23 mouse cellular contexts compared by ENCODE assay signal in the genomic region with DNA sequence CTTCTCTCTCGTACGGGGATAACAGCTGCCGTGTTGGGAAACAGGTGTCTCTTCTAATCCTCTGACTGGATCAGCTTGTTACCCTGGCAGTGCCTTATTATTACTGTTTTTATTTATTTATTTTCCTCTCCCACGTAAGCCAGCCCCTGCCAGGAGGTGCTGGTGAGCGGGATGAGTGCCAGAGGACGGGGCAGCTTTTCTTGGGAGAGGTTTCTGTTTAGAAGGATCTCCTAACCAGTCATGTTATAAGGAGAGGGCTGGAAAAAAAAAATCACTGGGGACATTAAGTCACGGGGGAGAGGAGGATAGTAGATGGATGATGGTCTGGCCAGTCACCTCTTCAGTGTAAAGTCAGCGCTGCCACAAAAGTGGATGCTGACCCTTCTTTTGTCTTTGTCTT. TPM values are rescaled to one million over a fixed set of nuclear protein-coding genes. Genes with fewer than 3 reads are reported as not detected.
DNase-seq lines count a peak whose midpoint lies in the region; ATAC-seq and TF ChIP-seq lines count a peak whose summit lies in the region.
"Had no signal": no experiment of that assay in that cellular context is flagged by ENCODE, and none has a peak within 500 bp of the region (broad histone marks: within the 10 kb centered on the region; RNA-seq: fewer than 3 reads in every experiment).

No protein-coding gene starts in this region.

- H3K79me2 ChIP-seq in myocyte (ENCODE audit: control insufficient read depth, insufficient read depth): peaks cover 70% of the 10 kb centered on the region

- no peaks in the 10 kb centered on the region for H3K27me3 ChIP-seq in forebrain, postnatal 0 days (ENCODE audit: insufficient read depth, low read length)
- no peaks in the 10 kb centered on the region for H3K27me3 ChIP-seq in forebrain, embryonic 15.5 days
- H3K27me3 ChIP-seq in hindbrain, postnatal 0 days (ENCODE audit: insufficient read depth, low read length): no peaks in the 10 kb centered on the region
- H3K27me3 ChIP-seq in hindbrain, embryonic 13.5 days: no peaks in the 10 kb centered on the region
- no peaks in the 10 kb centered on the region for H3K27me3 ChIP-seq in myocyte (ENCODE audit: control insufficient read depth, insufficient read depth, insufficient read length)
- H3K27me3 ChIP-seq: forebrain, embryonic 13.5 days; heart, embryonic 13.5 days; hindbrain, embryonic 15.5 days; intestine, embryonic 15.5 days had no signal

- no peak overlapping the region for H3K9ac ChIP-seq in forebrain, postnatal 0 days
- no peak overlapping the region for H3K9ac ChIP-seq in forebrain, embryonic 15.5 days (replicated peaks)
- H3K9ac ChIP-seq in hindbrain, postnatal 0 days (replicated peaks; ENCODE audit: low read length): no peak overlapping the region
- no peak overlapping the region for H3K9ac ChIP-seq in hindbrain, embryonic 13.5 days
- H3K9ac ChIP-seq: forebrain, embryonic 13.5 days; heart, embryonic 13.5 days; hindbrain, embryonic 15.5 days; intestine, embryonic 15.5 days had no signal

- TF ChIP-seq POLR2A in cortical plate, adult 2 months (IDR thresholded peaks at IDR 0.05; ENCODE audit: extremely low read depth, insufficient read depth, low read length): no peak
- TF ChIP-seq POLR2A in myocyte (IDR thresholded peaks at IDR 0.05; ENCODE audit: insufficient read length, low read depth): no peak

- H3K4me2 ChIP-seq in forebrain, postnatal 0 days (ENCODE audit: low read depth): no peak overlapping the region
- no peak overlapping the region for H3K4me2 ChIP-seq in forebrain, embryonic 15.5 days (replicated peaks)
- H3K4me2 ChIP-seq in hindbrain, postnatal 0 days (ENCODE audit: low read depth, low read length): no peak overlapping the region
- no peak overlapping the region for H3K4me2 ChIP-seq in hindbrain, embryonic 13.5 days
- H3K4me2 ChIP-seq in myocyte (ENCODE audit: low read depth): no peak overlapping the region
- H3K4me2 ChIP-seq: forebrain, embryonic 13.5 days; heart, embryonic 13.5 days; hindbrain, embryonic 15.5 days; intestine, embryonic 15.5 days had no signal

- no peak for DNase-seq in forebrain, postnatal 0 days
- DNase-seq in hindbrain, postnatal 0 days (ENCODE audit: low spot score): peak; percentile 31
- DNase-seq: adrenal gland, adult 2 months; adrenal gland, postnatal 14 days; cerebellum, adult 18-20 months; cerebellum, adult 9-10 months; cerebellum, postnatal 36 days; gastrocnemius, postnatal 14 days; heart, adult 18-20 months; heart, postnatal 14 days; heart, postnatal 4 days; kidney, adult 11 months had no signal

- H3K27ac ChIP-seq in forebrain, postnatal 0 days (ENCODE audit: low read depth, low read length): no peak overlapping the region
- no peak overlapping the region for H3K27ac ChIP-seq in forebrain, embryonic 15.5 days (replicated peaks)
- H3K27ac ChIP-seq in hindbrain, postnatal 0 days: no peak overlapping the region
- H3K27ac ChIP-seq in hindbrain, embryonic 13.5 days: no peak overlapping the region
- no peak overlapping the region for H3K27ac ChIP-seq in cortical plate, adult 2 months (ENCODE audit: insufficient read depth, low read length)
- H3K27ac ChIP-seq: forebrain, embryonic 10.5 days; forebrain, embryonic 13.5 days; heart, embryonic 10.5 days; heart, embryonic 13.5 days; hindbrain, embryonic 15.5 days; intestine, embryonic 15.5 days had no signal

- H3K4me1 ChIP-seq in forebrain, postnatal 0 days (ENCODE audit: insufficient read depth): no peaks in the 10 kb centered on the region
- H3K4me1 ChIP-seq in forebrain, embryonic 15.5 days: 0 out of 2 replicates have a peak, but pooled peaks cover 4% of the 10 kb centered on the region
- H3K4me1 ChIP-seq in hindbrain, postnatal 0 days (ENCODE audit: insufficient read depth, low read length): no peaks in the 10 kb centered on the region
- H3K4me1 ChIP-seq in hindbrain, embryonic 13.5 days (replicated peaks): peaks cover 20% of the 10 kb centered on the region
- 0 out of 2 replicates have a peak, but pooled peaks cover 1% of the 10 kb centered on the region for H3K4me1 ChIP-seq in cortical plate, adult 2 months (ENCODE audit: control insufficient read depth, insufficient read depth, low read length)

- H3K9me3 ChIP-seq in forebrain, postnatal 0 days (ENCODE audit: low read length): no peaks in the 10 kb centered on the region
- no peaks in the 10 kb centered on the region for H3K9me3 ChIP-seq in forebrain, embryonic 15.5 days
- no peaks in the 10 kb centered on the region for H3K9me3 ChIP-seq in hindbrain, postnatal 0 days (ENCODE audit: low read length)
- H3K9me3 ChIP-seq in hindbrain, embryonic 13.5 days: no peaks in the 10 kb centered on the region
- H3K9me3 ChIP-seq: forebrain, embryonic 13.5 days; heart, embryonic 10.5 days; heart, embryonic 13.5 days; hindbrain, embryonic 15.5 days; intestine, embryonic 15.5 days had no signal

- no peak for TF ChIP-seq CTCF in forebrain, postnatal 0 days (IDR thresholded peaks at IDR 0.05; ENCODE audit: low read depth)
- no peak for TF ChIP-seq CTCF in hindbrain, postnatal 0 days (IDR thresholded peaks at IDR 0.05; ENCODE audit: low read depth)
- no peak for TF ChIP-seq CTCF in cortical plate, adult 2 months (IDR thresholded peaks at IDR 0.05; ENCODE audit: extremely low read depth, insufficient read depth, low read length)

- ATAC-seq in forebrain, postnatal 0 days: 0 out of 2 replicates have a peak, but pooled peaks have one; percentile 23
- no peak for ATAC-seq in forebrain, embryonic 15.5 days (replicated peaks)
- ATAC-seq in hindbrain, postnatal 0 days: no peak
- no peak for ATAC-seq in hindbrain, embryonic 13.5 days (ENCODE audit: low FRiP score)
- ATAC-seq: CD4-positive, CD25-positive, alpha-beta regulatory T cell, adult 4 months; forebrain, embryonic 13.5 days; intestine, embryonic 15.5 days had no signal

- WGBS in forebrain, postnatal 0 days: 70% methylated on average over 8 of the region's 8 CpGs
- 71% methylated on average over 8 of the region's 8 CpGs for WGBS in forebrain, embryonic 15.5 days
- WGBS in hindbrain, postnatal 0 days: 74% methylated on average over 8 of the region's 8 CpGs
- 83% methylated on average over 8 of the region's 8 CpGs for WGBS in hindbrain, embryonic 13.5 days

- no peak overlapping the region for H3ac ChIP-seq in myocyte (ENCODE audit: control insufficient read depth, insufficient read length)

- no peaks in the 10 kb centered on the region for H3K36me3 ChIP-seq in forebrain, postnatal 0 days (ENCODE audit: insufficient read depth)
- H3K36me3 ChIP-seq in forebrain, embryonic 15.5 days: no peaks in the 10 kb centered on the region
- no peaks in the 10 kb centered on the region for H3K36me3 ChIP-seq in hindbrain, postnatal 0 days (ENCODE audit: insufficient read depth, low read length)
- no peaks in the 10 kb centered on the region for H3K36me3 ChIP-seq in hindbrain, embryonic 13.5 days
- H3K36me3 ChIP-seq in myocyte (ENCODE audit: control insufficient read depth, insufficient read depth): no peaks in the 10 kb centered on the region
- H3K36me3 ChIP-seq: heart, embryonic 10.5 days; hindbrain, embryonic 15.5 days; intestine, embryonic 15.5 days had no signal

- no peak overlapping the region for H3K4me3 ChIP-seq in forebrain, postnatal 0 days (ENCODE audit: low read depth, low read length)
- no peak overlapping the region for H3K4me3 ChIP-seq in forebrain, embryonic 15.5 days
- H3K4me3 ChIP-seq in hindbrain, postnatal 0 days (ENCODE audit: low read length): no peak overlapping the region
- no peak overlapping the region for H3K4me3 ChIP-seq in hindbrain, embryonic 13.5 days
- H3K4me3 ChIP-seq in cortical plate, adult 2 months (ENCODE audit: insufficient read depth, low read length): peak overlapping the region; percentile 19; the same call in 1 of the 2 replicates
- no peak overlapping the region for H3K4me3 ChIP-seq in myocyte
- H3K4me3 ChIP-seq: forebrain, embryonic 10.5 days; forebrain, embryonic 13.5 days; heart, embryonic 10.5 days; heart, embryonic 13.5 days; hindbrain, embryonic 15.5 days; intestine, embryonic 15.5 days had no signal

TF ChIP-seq in myocyte, 11 proteins besides CTCF, POLR2A, EP300 and RAD21:
- no peak for TF ChIP-seq MAX (IDR thresholded peaks at IDR 0.05; ENCODE audit: low read depth)
- peak in 2 of 3 experiments; percentile 25 to 45 for TF ChIP-seq MYOG (IDR thresholded peaks at IDR 0.05; ENCODE audit: control insufficient read depth in 1 of 3, insufficient read depth in 1 of 3, insufficient read length in 2 of 3, low read depth in 2 of 3)
- TF ChIP-seq REST (IDR thresholded peaks at IDR 0.05; ENCODE audit: insufficient read depth, insufficient read length): no peak
- TF ChIP-seq SRF (IDR thresholded peaks at IDR 0.05; ENCODE audit: control insufficient read depth, insufficient read length, low read depth): no peak
- peak in 2 of 3 experiments; percentile 16 to 79 for TF ChIP-seq MYOD1 (IDR thresholded peaks at IDR 0.05; ENCODE audit: control insufficient read depth in 1 of 3, insufficient read length in 2 of 3, low read depth in 2 of 3)

RNA-seq across cellular contexts. Expression of gene Etv6, which starts 15.0 kb away (rescaled TPM):
- total RNA-seq in forebrain, postnatal 0 days (2014; rRNA removed): 7.1 TPM in 2 replicates
- 3.0 and 3.3 TPM in 2 replicates for polyA plus RNA-seq in forebrain, postnatal 0 days (2015; fragmentation: Nextera tagmentation; extraction: Ambion mirVana)
- 5.5 and 6.8 TPM in 2 replicates for polyA plus RNA-seq in forebrain, embryonic 15.5 days (2015; fragmentation: Nextera tagmentation; extraction: Ambion mirVana)
- 7.5 and 9.1 TPM in 2 replicates for total RNA-seq in hindbrain, postnatal 0 days (2014; rRNA removed)
- 3.6 and 4.0 TPM in 2 replicates for polyA plus RNA-seq in hindbrain, postnatal 0 days (2015; fragmentation: Nextera tagmentation; extraction: Ambion mirVana)
- 5.9 and 6.4 TPM in 2 replicates for polyA plus RNA-seq in hindbrain, embryonic 13.5 days (2015; fragmentation: Nextera tagmentation; extraction: Ambion mirVana)
- 13.0 and 13.6 TPM in 2 replicates for polyA plus RNA-seq in cortical plate, adult 2 months (2012; rRNA removed)
- polyA plus RNA-seq in myocyte (2012; fragmentation: generic; extraction: Trizol): 6.8 TPM
